Mouse (Mus musculus): ENCODE data around the gene Zp3. TPM values are rescaled to one million over a fixed set of nuclear protein-coding genes. Genes with fewer than 3 reads are reported as not detected.
A peak's percentile ranks its signal among the peaks of the same experiment; 100 is the strongest.

Zp3 gene
- polyA plus RNA-seq, 1 experiment from 2014 or later = 0.06 TPM

- Histone ChIP-seq H3K36me3 (ENCODE audit: control insufficient read depth, insufficient read depth) (no peaks in the 10 kb centered on the region), H3K4me1 (ENCODE audit: control insufficient read depth, low read depth, low read length) (no peaks in the 10 kb centered on the region), H3K4me3 (ENCODE audit: low read depth, low read length) (no peak overlapping the region), H3K27ac (ENCODE audit: low read length) (no peak overlapping the region), H3K9me3 (replicated peaks; ENCODE audit: control insufficient read depth, low read length) (no peaks in the 10 kb centered on the region), H3K9ac (ENCODE audit: low read depth, low read length) (no peak overlapping the region), H3K27me3 (ENCODE audit: control insufficient read depth, insufficient read depth, low read depth, low read length) (no peaks in the 10 kb centered on the region), H3K4me2 (ENCODE audit: low read depth, low read length) (no peak overlapping the region)
- no peak for ATAC-seq (ENCODE audit: low read depth)
- 52% methylated on average over 11 of the region's 11 CpGs for WGBS (ENCODE audit: insufficient replicate concordance)
Observed at GRCm38 (mm10) chr5:135987248-135987647, 7.3 kb downstream of the Zp3 start.

GRCm38 (mm10) chr5:135990601-135991000 is 10.7 kb downstream of the Zp3 start:
- H3K36me3 ChIP-seq (ENCODE audit: control insufficient read depth, insufficient read depth) = no peaks in the 10 kb centered on the region
- H3K4me1 ChIP-seq (ENCODE audit: control insufficient read depth, low read depth, low read length) = peaks cover 6% of the 10 kb centered on the region
- no peak overlapping the region for H3K9ac ChIP-seq (ENCODE audit: low read depth, low read length)
- no peaks in the 10 kb centered on the region for H3K9me3 ChIP-seq (replicated peaks; ENCODE audit: control insufficient read depth, low read length)
- no peak overlapping the region for H3K27ac ChIP-seq (ENCODE audit: low read length)
- no peak overlapping the region for H3K4me3 ChIP-seq (ENCODE audit: low read depth, low read length)
- WGBS (ENCODE audit: insufficient replicate concordance) = 33% methylated on average over 5 of the region's 5 CpGs
- no peak overlapping the region for H3K4me2 ChIP-seq (ENCODE audit: low read depth, low read length)
- no peak for ATAC-seq (ENCODE audit: low read depth)
- H3K27me3 ChIP-seq (ENCODE audit: control insufficient read depth, insufficient read depth, low read depth, low read length) = no peaks in the 10 kb centered on the region

- Histone ChIP-seq H3K9ac (ENCODE audit: low read depth, low read length) (no peak overlapping the region), H3K4me1 (ENCODE audit: control insufficient read depth, low read depth, low read length) (peaks cover 8% of the 10 kb centered on the region), H3K9me3 (replicated peaks; ENCODE audit: control insufficient read depth, low read length) (no peaks in the 10 kb centered on the region), H3K27me3 (ENCODE audit: control insufficient read depth, insufficient read depth, low read depth, low read length) (no peaks in the 10 kb centered on the region), H3K36me3 (ENCODE audit: control insufficient read depth, insufficient read depth) (peaks cover 2% of the 10 kb centered on the region; the same call in 1 of the 2 replicates), H3K4me2 (ENCODE audit: low read depth, low read length) (no peak overlapping the region), H3K27ac (ENCODE audit: low read length) (no peak overlapping the region), H3K4me3 (ENCODE audit: low read depth, low read length) (no peak overlapping the region)
- ATAC-seq (ENCODE audit: low read depth) = no peak
- WGBS (ENCODE audit: insufficient replicate concordance) = 61% methylated on average over 5 of the region's 5 CpGs
Observed at GRCm38 (mm10) chr5:135993381-135993965, 13.6 kb downstream of the Zp3 start.

- Histone ChIP-seq H3K27ac (ENCODE audit: low read length) (no peak overlapping the region), H3K4me3 (ENCODE audit: low read depth, low read length) (no peak overlapping the region; the same call in 1 of the 2 replicates), H3K27me3 (ENCODE audit: control insufficient read depth, insufficient read depth, low read depth, low read length) (no peaks in the 10 kb centered on the region), H3K9ac (ENCODE audit: low read depth, low read length) (no peak overlapping the region), H3K9me3 (replicated peaks; ENCODE audit: control insufficient read depth, low read length) (no peaks in the 10 kb centered on the region), H3K4me1 (ENCODE audit: control insufficient read depth, low read depth, low read length) (peaks cover 8% of the 10 kb centered on the region), H3K4me2 (ENCODE audit: low read depth, low read length) (no peak overlapping the region), H3K36me3 (ENCODE audit: control insufficient read depth, insufficient read depth) (peaks cover 2% of the 10 kb centered on the region; the same call in 1 of the 2 replicates)
- ATAC-seq (ENCODE audit: low read depth) = no peak
- WGBS (ENCODE audit: insufficient replicate concordance) = 65% methylated on average over 8 of the region's 8 CpGs
Observed at GRCm38 (mm10) chr5:135994335-135994724, 14.4 kb downstream of the Zp3 start.

- Histone ChIP-seq H3K27me3 (ENCODE audit: control insufficient read depth, insufficient read depth, low read depth, low read length) (no peaks in the 10 kb centered on the region), H3K4me2 (ENCODE audit: low read depth, low read length) (peak within 1 kb of the TSS; percentile 88), H3K27ac (ENCODE audit: low read length) (peak within 1 kb of the TSS; percentile 64), H3K4me1 (ENCODE audit: control insufficient read depth, low read depth, low read length) (peaks cover 8% of the 10 kb centered on the region), H3K9ac (ENCODE audit: low read depth, low read length) (peak within 1 kb of the TSS; percentile 84), H3K9me3 (replicated peaks; ENCODE audit: control insufficient read depth, low read length) (no peaks in the 10 kb centered on the region), H3K36me3 (ENCODE audit: control insufficient read depth, insufficient read depth) (peaks cover 2% of the 10 kb centered on the region; the same call in 1 of the 2 replicates), H3K4me3 (ENCODE audit: low read depth, low read length) (peak within 1 kb of the TSS; percentile 73)
- WGBS (ENCODE audit: insufficient replicate concordance) = 3% methylated on average over 42 of the region's 47 CpGs
- peak; percentile 97 for ATAC-seq (ENCODE audit: low read depth)
Observed at GRCm38 (mm10) chr5:135994725-135995687, 15.1 kb downstream of the Zp3 start, which contains the start of gene Dtx2. Gene Dtx2, plus strand, starts transcription at chr5:135994800.

- 84% methylated on average over 8 of the region's 8 CpGs for WGBS (ENCODE audit: insufficient replicate concordance)
- Histone ChIP-seq H3K4me1 (ENCODE audit: control insufficient read depth, low read depth, low read length) (peaks cover 8% of the 10 kb centered on the region), H3K27me3 (ENCODE audit: control insufficient read depth, insufficient read depth, low read depth, low read length) (no peaks in the 10 kb centered on the region), H3K27ac (ENCODE audit: low read length) (no peak overlapping the region), H3K9ac (ENCODE audit: low read depth, low read length) (no peak overlapping the region), H3K9me3 (replicated peaks; ENCODE audit: control insufficient read depth, low read length) (no peaks in the 10 kb centered on the region), H3K4me2 (ENCODE audit: low read depth, low read length) (no peak overlapping the region), H3K36me3 (ENCODE audit: control insufficient read depth, insufficient read depth) (peaks cover 2% of the 10 kb centered on the region; the same call in 1 of the 2 replicates), H3K4me3 (ENCODE audit: low read depth, low read length) (no peak overlapping the region)
- ATAC-seq (ENCODE audit: low read depth) = no peak
Observed at GRCm38 (mm10) chr5:135996162-135996561, 16.3 kb downstream of the Zp3 start.

- no peak overlapping the region for H3K27ac ChIP-seq (ENCODE audit: low read length)
- 72% methylated on average over 6 of the region's 6 CpGs for WGBS (ENCODE audit: insufficient replicate concordance)
Observed at GRCm38 (mm10) chr5:136001222-136001621, 21.3 kb downstream of the Zp3 start.

GRCm38 (mm10) chr5:136002325-136002724 is 22.4 kb downstream of the Zp3 start:
- Histone ChIP-seq H3K27ac (ENCODE audit: low read length) (no peak overlapping the region), H3K9ac (ENCODE audit: low read depth, low read length) (no peak overlapping the region), H3K4me3 (ENCODE audit: low read depth, low read length) (no peak overlapping the region), H3K27me3 (ENCODE audit: control insufficient read depth, insufficient read depth, low read depth, low read length) (no peaks in the 10 kb centered on the region), H3K4me1 (ENCODE audit: control insufficient read depth, low read depth, low read length) (no peaks in the 10 kb centered on the region), H3K36me3 (ENCODE audit: control insufficient read depth, insufficient read depth) (peaks cover 2% of the 10 kb centered on the region; the same call in 1 of the 2 replicates), H3K9me3 (replicated peaks; ENCODE audit: control insufficient read depth, low read length) (no peaks in the 10 kb centered on the region), H3K4me2 (ENCODE audit: low read depth, low read length) (no peak overlapping the region)
- ATAC-seq (ENCODE audit: low read depth) = no peak
- 41% methylated on average over 2 of the region's 2 CpGs for WGBS (ENCODE audit: insufficient replicate concordance)

More at GRCm38 (mm10) chr5:136001222-136001621, 21.3 kb downstream of the Zp3 start:
- Histone ChIP-seq H3K4me3 (ENCODE audit: low read depth, low read length) (no peak overlapping the region), H3K36me3 (ENCODE audit: control insufficient read depth, insufficient read depth) (peaks cover 2% of the 10 kb centered on the region; the same call in 1 of the 2 replicates), H3K9me3 (replicated peaks; ENCODE audit: control insufficient read depth, low read length) (no peaks in the 10 kb centered on the region), H3K4me1 (ENCODE audit: control insufficient read depth, low read depth, low read length) (no peaks in the 10 kb centered on the region), H3K27me3 (ENCODE audit: control insufficient read depth, insufficient read depth, low read depth, low read length) (no peaks in the 10 kb centered on the region), H3K4me2 (ENCODE audit: low read depth, low read length) (no peak overlapping the region), H3K9ac (ENCODE audit: low read depth, low read length) (no peak overlapping the region)
- ATAC-seq (ENCODE audit: low read depth) = no peak

- no peak overlapping the region for H3K27ac ChIP-seq (ENCODE audit: low read length)
- H3K4me3 ChIP-seq (ENCODE audit: low read depth, low read length) = no peak overlapping the region
- H3K27me3 ChIP-seq (ENCODE audit: control insufficient read depth, insufficient read depth, low read depth, low read length) = no peaks in the 10 kb centered on the region
- H3K9ac ChIP-seq (ENCODE audit: low read depth, low read length) = no peak overlapping the region
- no peaks in the 10 kb centered on the region for H3K4me1 ChIP-seq (ENCODE audit: control insufficient read depth, low read depth, low read length)
- H3K9me3 ChIP-seq (replicated peaks; ENCODE audit: control insufficient read depth, low read length) = no peaks in the 10 kb centered on the region
- peaks cover 2% of the 10 kb centered on the region; the same call in 1 of the 2 replicates for H3K36me3 ChIP-seq (ENCODE audit: control insufficient read depth, insufficient read depth)
- no peak for ATAC-seq (ENCODE audit: low read depth)
- WGBS (ENCODE audit: insufficient replicate concordance) = 31% methylated on average over 3 of the region's 3 CpGs
- H3K4me2 ChIP-seq (ENCODE audit: low read depth, low read length) = no peak overlapping the region
Observed at GRCm38 (mm10) chr5:136002751-136003151, 22.9 kb downstream of the Zp3 start.

All from liver, embryonic 16.5 days (tissue).